Mouse (Mus musculus) stomach, postnatal 0 days (tissue): Measurements from ENCODE around the gene Pou5f2.

Experiments
- CTCF ChIP-seq: IDR thresholded peaks from 2 replicates; pipeline ENCODE4 v1.5.1; 2016; ENCODE audit warnings: antibody characterized with exemption, low read depth, mild to moderate bottlenecking, moderate library complexity
- EP300 ChIP-seq: optimal IDR thresholded peaks from 2 replicates; pipeline ENCODE3; 2016; ENCODE audit warnings: antibody characterized with exemption

GRCm38 (mm10) chr13:77976248-77976647 lies 48.5 kb upstream of the Pou5f2 start:
- TF ChIP-seq CTCF (no peak), EP300 (no peak)
